Mouse (Mus musculus) CH12.LX (cell line): ENCODE measurements around the gene Tmco5. TPM values are rescaled to one million over a fixed set of nuclear protein-coding genes. Genes with fewer than 3 reads are reported as not detected.

Experiments used
- DNase-seq: peaks from one replicate; pipeline ENCODE4 v3.0.0-alpha.2; 2013; ENCODE audit errors: extremely low read depth
- H3K27ac ChIP-seq: 2 replicates; pipeline ENCODE4 v1.5.1; 2012; ENCODE audit warnings: low read depth, mild to moderate bottlenecking, control low read depth, moderate library complexity; ENCODE audit not compliant: insufficient read depth
- H3K27me3 ChIP-seq: replicated peaks from 2 replicates; pipeline ENCODE3; 2012; ENCODE audit warnings: inconsistent platforms
- H3K36me3 ChIP-seq, 2 experiments: replicated peaks in 1 of 2; 2 replicates each; pipeline versions ENCODE3 to v1.6.1; 2012; ENCODE audit warnings: inconsistent platforms in 1 of 2, low read length in 1 of 2, mild to moderate bottlenecking in 1 of 2, mixed read lengths in 1 of 2, moderate library complexity in 1 of 2; ENCODE audit not compliant: control insufficient read depth in 1 of 2, insufficient read depth in 1 of 2
- H3K4me1 ChIP-seq, 2 experiments: 2 replicates each; pipeline ENCODE4 v1.6.1; 2012; ENCODE audit warnings: inconsistent platforms in 1 of 2, moderate library complexity in 1 of 2; ENCODE audit not compliant: insufficient read depth in 2 of 2, control insufficient read depth in 1 of 2
- H3K4me2 ChIP-seq: 2 replicates; pipeline ENCODE4 v1.6.1; 2012; ENCODE audit warnings: low read depth, mild to moderate bottlenecking, control low read depth; ENCODE audit not compliant: poor library complexity, insufficient read depth, severe bottlenecking
- H3K4me3 ChIP-seq, 3 experiments: fragments of 150-350 bp in 1 of 3; sonication (generic) in 1 of 3; replicated peaks in 1 of 3; 2 replicates each; pipeline versions ENCODE3 to v1.5.1; 2011 to 2012; ENCODE audit warnings: low read depth in 2 of 3, low read length in 2 of 3, mild to moderate bottlenecking in 2 of 3, moderate library complexity in 2 of 3, control low read depth in 1 of 3, improper control_type of control experiment in 1 of 3, inconsistent platforms in 1 of 3, mixed read lengths in 1 of 3; ENCODE audit not compliant: poor library complexity in 1 of 3
- H3K79me2 ChIP-seq: replicated peaks from 2 replicates; pipeline ENCODE4 v1.6.1; 2012; ENCODE audit warnings: mild to moderate bottlenecking, moderate library complexity; ENCODE audit not compliant: control insufficient read depth, poor library complexity, insufficient read depth, severe bottlenecking; ENCODE audit errors: extremely low read depth
- H3K9ac ChIP-seq: 2 replicates; pipeline ENCODE4 v1.6.1; 2012; ENCODE audit warnings: low read depth, mild to moderate bottlenecking, control low read depth, moderate library complexity; ENCODE audit not compliant: insufficient read depth
- H3K9me3 ChIP-seq: replicated peaks from 2 replicates; pipeline ENCODE3; 2012; ENCODE audit warnings: low read length, inconsistent platforms, mixed read lengths
- BHLHE40 ChIP-seq: IDR thresholded peaks from 2 replicates; pipeline ENCODE4 v1.6.1; 2011; ENCODE audit warnings: mild to moderate bottlenecking, low read depth, low read length, improper control_type of control experiment
- CHD2 ChIP-seq: IDR thresholded peaks from 2 replicates; pipeline ENCODE4 v1.6.1; 2011; ENCODE audit warnings: low read length, improper control_type of control experiment
- CTCF ChIP-seq, 2 experiments: IDR thresholded peaks in 1 of 2; conservative IDR thresholded peaks in 1 of 2; 2 replicates each; pipeline ENCODE4 v1.5.1; 2011 to 2012; ENCODE audit warnings: low read depth in 2 of 2, low read length in 2 of 2, improper control_type of control experiment in 1 of 2, inconsistent platforms in 1 of 2, mild to moderate bottlenecking in 1 of 2, moderate library complexity in 1 of 2
- E2F4 ChIP-seq: IDR thresholded peaks from 2 replicates; pipeline ENCODE4 v1.6.1; 2011; ENCODE audit warnings: low read depth, low read length, improper control_type of control experiment; ENCODE audit not compliant: insufficient replicate concordance
- ELF1 ChIP-seq: IDR thresholded peaks from 2 replicates; pipeline ENCODE4 v1.6.1; 2014; ENCODE audit warnings: low read depth, mild to moderate bottlenecking, inconsistent platforms, low read length, improper control_type of control experiment
- HCFC1 ChIP-seq: IDR thresholded peaks from 2 replicates; pipeline ENCODE4 v1.6.1; 2012; ENCODE audit warnings: low read depth, mild to moderate bottlenecking, inconsistent platforms, low read length, improper control_type of control experiment
- JUN ChIP-seq: IDR thresholded peaks from 2 replicates; pipeline ENCODE4 v1.6.1; 2011; ENCODE audit warnings: low read depth, mild to moderate bottlenecking, low read length, improper control_type of control experiment, moderate library complexity; ENCODE audit not compliant: insufficient read depth
- KAT2A ChIP-seq: IDR thresholded peaks from 2 replicates; pipeline ENCODE4 v1.6.1; 2012; ENCODE audit warnings: low read length, improper control_type of control experiment, inconsistent platforms; ENCODE audit not compliant: insufficient replicate concordance
- MAX ChIP-seq: IDR thresholded peaks from 2 replicates; pipeline ENCODE4 v1.6.1; 2011; ENCODE audit warnings: low read length, improper control_type of control experiment
- MAZ ChIP-seq: IDR thresholded peaks from 2 replicates; pipeline ENCODE4 v1.6.1; 2012; ENCODE audit warnings: low read depth, mild to moderate bottlenecking, inconsistent platforms, low read length, improper control_type of control experiment, moderate library complexity
- MXI1 ChIP-seq: IDR thresholded peaks from 2 replicates; pipeline ENCODE4 v1.6.1; 2011; ENCODE audit warnings: mild to moderate bottlenecking, low read depth, low read length, improper control_type of control experiment
- NELFE ChIP-seq: IDR thresholded peaks from 2 replicates; pipeline ENCODE4 v1.6.1; 2011; ENCODE audit warnings: low read depth, low read length, improper control_type of control experiment
- POLR2A ChIP-seq: IDR thresholded peaks from 2 replicates; pipeline ENCODE4 v1.6.1; 2011; ENCODE audit warnings: low read depth, mild to moderate bottlenecking, improper control_type of control experiment, low read length
- RCOR1 ChIP-seq: conservative IDR thresholded peaks from 2 replicates; pipeline ENCODE4 v1.6.1; 2012; ENCODE audit warnings: low read depth, mild to moderate bottlenecking, inconsistent platforms, low read length, improper control_type of control experiment
- TBP ChIP-seq: conservative IDR thresholded peaks from 2 replicates; pipeline ENCODE4 v1.6.1; 2011; ENCODE audit warnings: low read depth, low read length, improper control_type of control experiment
- UBTF ChIP-seq: IDR thresholded peaks from 2 replicates; pipeline ENCODE4 v1.6.1; 2012; ENCODE audit warnings: low read depth, mild to moderate bottlenecking, inconsistent platforms, low read length, improper control_type of control experiment, moderate library complexity
- ZC3H11A ChIP-seq: IDR thresholded peaks from 2 replicates; pipeline ENCODE4 v1.6.1; 2012; ENCODE audit warnings: low read depth, mild to moderate bottlenecking, inconsistent platforms, low read length, improper control_type of control experiment
- dilution Hi-C: fragments of 300-500 bp; cut with MboI; formaldehyde crosslinking; loops from 2 replicates; pipeline ENCODE4 v1.14.3; 2020; ENCODE audit warnings: low sequenced_read_pairs; ENCODE audit not compliant: extremely low pct_unique_long_range_greater_than_20kb, extremely low pct_ligation_motif_present
- in situ Hi-C: fragments of 300-500 bp; cut with MboI; formaldehyde crosslinking; loops from 3 replicates; pipeline ENCODE4 v1.14.3; 2019; ENCODE audit warnings: low sequenced_read_pairs, low pct_ligation_motif_present, low pct_unique_long_range_greater_than_20kb, mixed read lengths
- polyA plus RNA-seq: library from polyadenylated mRNA; unstranded; fragments of >175 nt; gene quantifications from 2 replicates; pipeline ENCODE4 v1.2.1, GENCODE M21; 2012; ENCODE audit warnings: low read depth; ENCODE audit not compliant: insufficient read length
- total RNA-seq, 2 experiments: library from RNA; depleted of rRNA; stranded (reverse); fragments of 300-350 nt in 1 of 2; fragments of >200 nt in 1 of 2; gene quantifications; 2 replicates each; pipeline ENCODE4 v1.2.3; 2012 to 2014

Gene Tmco5
- total and polyA plus RNA-seq, 3 experiments: not detected

GRCm38 (mm10) chr2:116913677-116914405 lies 35.4 kb downstream of the Tmco5 start:
- H3K4me3 ChIP-seq: no peak overlapping the region
- H3K27ac ChIP-seq: no peak overlapping the region
- in situ Hi-C loops: no loop called here
- H3K27me3 ChIP-seq: no peaks in the 10 kb centered on the region
- TF ChIP-seq ZC3H11A (no peak), BHLHE40 (no peak), NELFE (no peak), RCOR1 (no peak), KAT2A (no peak), E2F4 (no peak), TBP (no peak), CTCF (conservative IDR thresholded peaks at IDR 0.05 in 1 of 2, IDR thresholded peaks at IDR 0.05 in 1 of 2; ENCODE audit: low read depth in 2 of 2, low read length in 2 of 2) (no peak), JUN (no peak), MXI1 (no peak), MAX (no peak), CHD2 (no peak), POLR2A (no peak), UBTF (no peak), MAZ (no peak)
- TF ChIP-seq, all 38 proteins: peak for 0
- no peak overlapping the region for H3K4me2 ChIP-seq
- no peak overlapping the region for H3K9ac ChIP-seq
- DNase-seq: no peak
- H3K36me3 ChIP-seq: no peaks in the 10 kb centered on the region
- no peaks in the 10 kb centered on the region for H3K9me3 ChIP-seq
- H3K79me2 ChIP-seq: no peaks in the 10 kb centered on the region
- dilution Hi-C loops: no loop called here
- H3K4me1 ChIP-seq: no peaks in the 10 kb centered on the region

DNA sequence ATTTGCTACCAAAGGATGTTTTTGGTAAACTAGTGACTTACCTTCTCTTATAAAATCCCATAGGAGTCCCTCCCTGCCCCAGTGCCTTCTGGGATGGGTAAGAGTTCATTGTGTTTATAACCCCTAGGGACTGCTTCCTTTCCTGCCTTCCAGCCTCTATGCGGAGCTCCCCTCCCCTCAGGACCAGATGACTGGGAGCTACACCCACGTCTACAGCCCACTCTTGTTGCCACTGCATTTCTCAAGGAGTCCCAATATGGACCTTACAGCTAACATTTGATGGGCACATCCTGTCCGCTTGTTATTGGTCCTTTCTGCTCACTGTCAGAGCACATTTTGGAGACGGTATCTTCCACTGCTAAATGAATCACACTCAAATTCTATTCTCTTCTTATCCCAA lies 36.1 kb downstream of the Tmco5 start:
- H3K27me3 ChIP-seq: no peaks in the 10 kb centered on the region
- in situ Hi-C loops: no loop called here
- no peak overlapping the region for H3K27ac ChIP-seq
- DNase-seq: no peak
- H3K4me1 ChIP-seq: no peaks in the 10 kb centered on the region
- H3K4me2 ChIP-seq: no peak overlapping the region
- no peak overlapping the region for H3K9ac ChIP-seq
- no peak overlapping the region for H3K4me3 ChIP-seq
- no peaks in the 10 kb centered on the region for H3K79me2 ChIP-seq
- H3K36me3 ChIP-seq: no peaks in the 10 kb centered on the region
- TF ChIP-seq HCFC1 (no peak), ELF1 (no peak), KAT2A (no peak)
- TF ChIP-seq, all 38 proteins: peak for 0
- dilution Hi-C loops: no loop called here
- H3K9me3 ChIP-seq: no peaks in the 10 kb centered on the region
